Mouse (Mus musculus) brain, embryonic 18.5 days (tissue): Measurements from ENCODE around the gene Gm27029.
"Not testable (repeated sequence)": the region's sequence is repeated elsewhere in the genome, so short reads cannot be mapped to it uniquely, and the experiment has no call there.

Experiments used
- DNase-seq: peaks from one replicate; pipeline ENCODE4 v3.0.0-alpha.2; 2012; ENCODE audit warnings: low read depth, low spot score

Gm27029 gene

GRCm38 (mm10) chr11:101457631-101458030 is 33.0 kb upstream of the Gm27029 start:
- DNase-seq: no peak

GRCm38 (mm10) chr11:101455627-101456026 is 31.0 kb upstream of the Gm27029 start:
- no peak for DNase-seq

- no peak for DNase-seq
These were observed 30.1 kb upstream of the Gm27029 start for GRCm38 (mm10) chr11:101454702-101455101.

- DNase-seq: no peak
These were observed 27.6 kb upstream of the Gm27029 start for GRCm38 (mm10) chr11:101452093-101452774.

- no peak for DNase-seq
These were observed 26.9 kb upstream of the Gm27029 start for GRCm38 (mm10) chr11:101451536-101451935.

GRCm38 (mm10) chr11:101450394-101450793 is 25.8 kb upstream of the Gm27029 start:
- DNase-seq: no peak

GRCm38 (mm10) chr11:101449596-101449995 is 25.0 kb upstream of the Gm27029 start:
- DNase-seq: not testable (repeated sequence)

- no peak for DNase-seq
These were observed 24.3 kb upstream of the Gm27029 start for GRCm38 (mm10) chr11:101448899-101449298.

GRCm38 (mm10) chr11:101448274-101448746 is 23.7 kb upstream of the Gm27029 start, which contains the start of gene Ifi35:
Gene Ifi35, plus strand, starts transcription at chr11:101448407.
- no peak for DNase-seq

GRCm38 (mm10) chr11:101447786-101448185 is 23.2 kb upstream of the Gm27029 start:
- no peak for DNase-seq

- DNase-seq: not testable (repeated sequence)
These were observed 22.3 kb upstream of the Gm27029 start for GRCm38 (mm10) chr11:101446860-101447259.

- DNase-seq: no peak
These were observed 21.7 kb upstream of the Gm27029 start for GRCm38 (mm10) chr11:101446319-101446718.

- no peak for DNase-seq
These were observed 18.2 kb upstream of the Gm27029 start for GRCm38 (mm10) chr11:101442760-101443159.

- peak; percentile 100 for DNase-seq
These were observed 17.6 kb upstream of the Gm27029 start, which contains the start of gene Rpl27 for GRCm38 (mm10) chr11:101442127-101442693. Gene Rpl27, plus strand, starts transcription at chr11:101442298.

- DNase-seq: not testable (repeated sequence)
These were observed 17.0 kb upstream of the Gm27029 start for GRCm38 (mm10) chr11:101441450-101442126.

GRCm38 (mm10) chr11:101438006-101438405 is 13.4 kb upstream of the Gm27029 start:
- not testable (repeated sequence) for DNase-seq

- DNase-seq: no peak
These were observed 12.3 kb upstream of the Gm27029 start for GRCm38 (mm10) chr11:101436916-101437315.

- no peak for DNase-seq
These were observed 11.2 kb upstream of the Gm27029 start for GRCm38 (mm10) chr11:101435831-101436230.

GRCm38 (mm10) chr11:101433396-101433795 is 8.8 kb upstream of the Gm27029 start:
- DNase-seq: no peak

- no peak for DNase-seq
These were observed 6.7 kb upstream of the Gm27029 start for GRCm38 (mm10) chr11:101431327-101431726.

- no peak for DNase-seq
These were observed 1.6 kb upstream of the Gm27029 start for GRCm38 (mm10) chr11:101426165-101426564.
